Mouse (Mus musculus) kidney, adult 11 months (tissue): ENCODE data around the gene Dph5.
"Not testable (repeated sequence)": the region's sequence is repeated elsewhere in the genome, so short reads cannot be mapped to it uniquely, and the experiment has no call there.

Experiments
- DNase-seq: peaks from one replicate; pipeline ENCODE4 v3.0.0; 2022

Gene Dph5

GRCm38 (mm10) chr3:115893166-115893565 is 5.5 kb downstream of the Dph5 start:
- no peak for DNase-seq

DNA sequence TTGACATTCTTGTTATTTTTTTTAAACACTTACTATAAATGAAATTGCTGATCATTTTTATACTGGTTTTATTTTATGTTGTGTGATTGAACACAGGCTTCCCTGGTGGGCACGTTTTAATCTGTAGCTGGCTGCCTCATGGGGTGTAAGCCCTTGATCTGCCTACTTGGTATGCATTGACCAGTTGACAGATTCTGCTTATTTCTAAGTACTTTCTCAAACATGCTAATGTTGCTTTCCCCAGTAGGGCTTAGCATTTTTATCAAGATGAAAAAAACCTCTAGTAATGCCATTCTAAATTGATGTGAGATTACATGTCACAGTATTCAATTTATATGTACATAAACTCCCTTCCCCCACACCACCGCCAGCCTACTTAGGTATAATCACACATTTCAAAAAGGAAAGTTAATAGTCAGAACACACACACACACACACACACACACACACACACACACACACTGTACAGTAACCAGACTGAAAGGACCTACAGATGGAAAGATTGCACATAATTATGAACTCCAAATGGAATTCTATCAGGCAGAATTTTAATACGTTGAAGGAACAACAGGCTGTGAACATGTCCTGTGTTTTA is 10.8 kb downstream of the Dph5 start:
- no peak for DNase-seq

- no peak for DNase-seq
Observed at GRCm38 (mm10) chr3:115902301-115902956, 14.8 kb downstream of the Dph5 start.

DNA sequence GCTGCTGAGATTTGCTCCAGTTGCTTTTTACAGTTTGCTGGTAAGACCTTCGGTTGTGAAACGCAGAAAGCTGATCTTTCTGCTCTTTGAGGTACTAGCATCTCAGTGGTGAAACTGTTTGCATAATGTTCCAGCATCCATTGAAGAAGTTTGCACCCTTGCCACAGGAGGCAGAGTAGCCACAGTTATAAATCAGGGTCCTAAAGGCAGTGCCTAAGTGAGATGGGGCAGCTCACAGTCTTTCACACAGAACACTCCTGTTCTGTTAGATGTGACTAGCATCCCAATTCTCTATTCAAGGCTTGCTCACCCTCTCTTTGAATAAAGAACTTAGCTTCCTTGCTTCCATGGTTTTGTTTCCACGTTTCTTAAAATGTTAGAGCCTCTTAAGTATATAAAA is 17.4 kb downstream of the Dph5 start:
- no peak for DNase-seq

DNA sequence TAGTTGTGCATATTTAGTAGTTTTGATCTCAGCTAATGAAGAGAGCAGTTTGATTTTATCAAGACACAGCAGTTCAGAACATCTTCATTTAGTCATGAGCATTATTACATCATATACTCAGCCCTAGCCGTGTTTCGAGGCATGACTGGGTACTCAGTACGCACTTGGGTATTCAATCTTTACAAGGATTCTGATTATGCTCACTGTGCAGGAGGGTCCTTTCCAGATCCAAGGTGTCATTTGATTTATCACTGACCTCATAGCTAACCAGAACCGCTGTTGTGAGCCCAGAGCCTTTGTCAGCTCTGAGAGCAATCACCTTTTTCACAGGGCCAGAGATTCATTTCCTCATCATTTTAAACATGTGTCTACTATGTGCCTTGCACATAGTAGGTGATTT is 17.9 kb downstream of the Dph5 start:
- DNase-seq = no peak

GRCm38 (mm10) chr3:115907406-115907805 is 19.8 kb downstream of the Dph5 start:
- not testable (repeated sequence) for DNase-seq

- DNase-seq = no peak
Observed at GRCm38 (mm10) chr3:115924401-115925190, 37.0 kb downstream of the Dph5 start.

DNA sequence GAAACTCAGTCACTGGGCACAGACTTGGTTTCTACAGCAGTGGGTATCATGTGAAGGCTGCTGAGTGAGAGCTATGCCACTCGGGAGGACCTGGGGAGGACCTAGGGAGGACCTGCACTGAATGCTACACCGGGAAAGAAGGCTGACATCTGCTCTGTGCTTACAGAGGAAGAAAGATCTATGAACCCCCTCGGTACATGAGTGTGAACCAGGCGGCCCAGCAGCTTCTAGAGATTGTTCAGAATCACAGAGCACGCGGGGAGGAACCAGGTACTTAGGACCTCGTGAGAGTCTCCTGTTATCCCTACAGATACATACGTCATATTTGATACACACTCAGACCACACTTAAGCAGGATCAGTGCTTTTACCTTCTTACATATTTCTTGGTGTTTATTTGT is 38.9 kb downstream of the Dph5 start:
- DNase-seq = no peak

DNA sequence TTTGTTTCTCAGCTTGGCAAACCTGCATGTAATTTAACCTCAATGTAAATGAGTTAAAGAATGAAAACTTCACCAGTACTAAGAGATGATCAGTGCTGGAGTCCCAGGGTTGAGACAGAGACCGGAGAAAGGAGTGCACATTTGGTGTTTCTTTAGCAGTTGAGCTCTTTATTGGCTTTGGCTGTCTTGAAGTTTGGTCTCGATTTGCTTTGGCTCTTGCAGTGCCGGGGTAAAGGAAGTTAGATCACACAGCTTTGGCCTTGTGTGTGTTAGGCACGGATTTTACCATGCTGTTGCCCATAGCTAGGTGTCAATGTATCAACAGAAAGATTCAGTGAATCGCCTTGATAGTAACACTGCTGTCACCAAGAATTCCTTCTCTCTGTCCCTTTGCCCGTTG is 44.1 kb downstream of the Dph5 start:
- DNase-seq = no peak

GRCm38 (mm10) chr3:115933293-115934186 is 45.9 kb downstream of the Dph5 start:
- no peak for DNase-seq

GRCm38 (mm10) chr3:115936734-115937599 is 49.3 kb downstream of the Dph5 start:
- peak; percentile 28 for DNase-seq

- no peak for DNase-seq
Observed at GRCm38 (mm10) chr3:115937807-115938206, 50.2 kb downstream of the Dph5 start.

DNA sequence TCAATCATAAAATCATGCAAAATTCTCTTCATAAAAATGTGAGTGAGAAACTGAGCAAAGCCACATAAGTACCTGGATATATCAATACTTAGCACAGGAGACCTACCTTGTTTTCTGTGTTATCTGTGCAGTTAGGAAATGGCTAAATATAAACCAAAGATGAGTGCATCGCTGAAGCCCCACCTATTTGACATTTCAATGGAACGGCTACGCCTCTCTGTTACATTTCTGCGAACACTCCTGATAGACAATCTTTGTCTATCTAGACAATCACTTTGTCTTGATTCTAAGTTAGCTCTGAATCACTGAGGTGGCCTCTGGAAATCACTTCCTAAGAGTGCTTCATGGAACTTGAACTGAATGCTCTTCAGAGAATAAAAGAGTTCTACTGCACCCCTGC is 52.9 kb downstream of the Dph5 start:
- no peak for DNase-seq

DNA sequence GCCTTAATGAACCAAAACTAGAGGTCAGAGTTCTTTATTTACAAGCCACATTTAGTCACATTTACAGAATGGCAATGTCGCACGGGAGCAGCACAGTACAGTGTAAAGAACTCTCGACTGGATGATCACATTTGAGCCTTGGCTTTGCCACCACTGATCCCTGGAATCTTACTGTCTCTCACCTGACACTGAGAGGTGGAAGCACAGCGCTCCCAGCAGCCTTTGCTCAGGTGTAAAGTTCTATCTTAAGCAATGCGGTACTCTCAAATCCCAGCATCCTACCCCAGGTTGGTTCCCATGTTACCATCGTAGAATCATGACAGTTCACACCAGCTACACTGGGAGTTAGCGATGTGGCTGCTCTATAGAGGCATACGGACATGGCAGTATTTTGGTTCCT is 53.8 kb downstream of the Dph5 start:
- no peak for DNase-seq

GRCm38 (mm10) chr3:115944376-115944775 is 56.7 kb downstream of the Dph5 start:
- DNase-seq = no peak

DNA sequence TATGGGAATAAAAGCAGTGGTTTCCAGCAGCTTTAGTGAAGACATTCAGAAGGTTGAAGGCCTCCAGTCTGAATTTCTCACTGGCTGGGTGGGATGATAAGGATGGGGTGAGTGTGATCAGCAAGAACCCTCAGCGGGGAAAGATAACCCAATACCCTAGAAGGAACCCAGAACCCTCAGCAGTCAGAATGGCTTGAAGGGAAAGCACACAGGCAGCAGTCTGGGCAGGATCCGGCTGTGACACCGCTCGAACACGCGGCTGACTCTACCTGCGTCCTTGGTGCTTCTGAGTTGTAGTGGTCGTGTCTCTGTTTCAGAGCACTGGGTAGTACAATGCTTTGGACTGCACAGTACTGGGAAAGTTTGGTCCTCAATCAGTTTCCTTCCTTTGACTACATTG is 58.6 kb downstream of the Dph5 start:
- no peak for DNase-seq

GRCm38 (mm10) chr3:115949220-115949920 is 61.7 kb downstream of the Dph5 start:
- no peak for DNase-seq

DNA sequence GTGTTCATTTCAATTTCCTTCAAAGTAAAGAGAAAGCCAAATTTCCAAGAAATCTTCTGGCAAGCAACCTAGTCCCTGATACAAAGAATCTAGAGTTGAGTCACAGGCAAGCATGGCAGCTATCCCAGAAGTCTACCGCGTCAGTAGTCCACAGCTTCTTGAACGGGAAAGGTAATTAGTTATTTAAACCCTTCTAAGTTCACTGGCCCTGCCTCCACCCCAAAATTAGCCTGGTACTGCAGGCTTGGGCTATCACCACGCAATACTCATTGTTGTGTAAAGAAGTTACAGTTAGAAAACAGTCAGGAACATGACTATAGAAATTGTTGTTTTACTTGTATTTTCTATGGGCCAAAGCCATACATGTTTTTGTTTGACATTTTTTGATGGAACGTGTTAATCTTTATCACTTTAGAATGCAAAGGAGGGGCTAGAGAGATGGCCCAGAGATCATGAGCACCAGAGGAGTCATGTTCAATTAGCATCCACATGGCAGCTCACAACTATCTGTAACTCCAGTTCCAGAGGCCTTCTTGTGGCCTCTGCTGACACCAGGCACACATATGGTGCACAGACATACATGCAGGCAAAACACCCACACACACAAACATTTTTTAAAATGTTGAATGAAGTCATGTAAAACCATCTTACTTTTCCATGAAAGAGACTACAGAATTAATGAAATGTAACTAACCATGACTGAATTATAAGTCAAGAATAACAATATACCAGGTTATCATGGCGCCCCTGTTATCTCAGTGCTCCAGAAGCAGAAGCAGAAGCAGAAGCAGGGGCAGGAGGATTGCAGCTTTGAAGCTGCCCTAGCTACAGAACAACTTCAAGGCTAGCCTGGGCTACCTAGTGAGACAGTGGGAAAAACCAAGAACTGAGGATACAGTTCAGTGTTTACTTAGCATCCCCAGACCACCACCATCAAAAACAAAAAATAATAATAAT is 62.6 kb downstream of the Dph5 start:
- DNase-seq = no peak

DNA sequence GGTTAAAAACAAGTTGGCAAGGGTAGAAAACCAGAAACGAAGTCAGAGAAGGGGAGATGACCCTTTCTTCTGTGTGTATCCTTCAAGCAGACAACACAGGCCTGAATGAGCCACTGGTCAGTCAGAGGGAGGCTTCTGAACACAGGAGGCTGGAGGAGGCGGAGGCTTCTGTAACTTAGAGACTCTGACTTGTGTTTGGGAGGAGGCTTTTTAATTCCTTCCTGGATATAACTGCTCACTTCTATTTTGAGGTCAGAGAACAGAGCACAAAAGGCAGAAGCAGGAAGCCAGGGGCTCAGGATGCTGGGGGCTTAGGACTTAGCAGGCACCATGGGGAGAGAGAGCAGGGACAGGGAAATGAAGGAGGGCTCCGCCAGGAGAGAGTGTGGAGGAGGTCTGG is 63.6 kb downstream of the Dph5 start:
- no peak for DNase-seq

DNA sequence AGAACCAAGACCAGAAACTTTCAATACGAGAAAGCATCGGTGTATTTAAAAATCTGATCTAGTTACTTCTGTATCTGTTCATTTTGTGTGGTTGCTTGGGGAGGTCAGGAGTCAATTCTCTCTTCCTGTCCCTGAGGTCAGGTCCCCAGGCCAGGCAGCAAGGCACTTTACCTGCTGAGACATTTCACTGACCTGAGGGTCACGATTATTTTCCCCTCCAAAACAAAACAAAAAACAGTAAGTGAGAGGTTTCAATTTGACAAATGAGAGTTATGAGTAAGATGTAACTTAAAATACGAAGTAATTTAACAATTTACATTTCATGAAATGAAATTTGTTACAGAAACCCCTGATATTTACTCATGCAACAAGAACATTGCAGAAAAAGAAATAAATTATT is 64.7 kb downstream of the Dph5 start:
- DNase-seq = no peak
